Mouse (Mus musculus) intestine, postnatal 0 days (tissue): ENCODE data around the gene Erp29. TPM values are rescaled to one million over a fixed set of nuclear protein-coding genes. Genes with fewer than 3 reads are reported as not detected.
"Not testable (repeated sequence)": the region's sequence is repeated elsewhere in the genome, so short reads cannot be mapped to it uniquely, and the experiment has no call there.

ENCODE experiments used
- ATAC-seq: fragments of 200-750 bp; cut with Nextera tagmentation; 2 replicates; pipeline ENCODE4 v1.8.0; 2017; ENCODE audit warnings: mild to moderate bottlenecking, moderate TSS enrichment, moderate library complexity
- H3K27ac ChIP-seq: fragments of 300-500 bp; sonication (generic); 2 replicates; pipeline ENCODE4 v1.5.1; 2014; ENCODE audit warnings: mild to moderate bottlenecking, low read depth, low read length, moderate library complexity
- H3K27me3 ChIP-seq: fragments of 300-500 bp; sonication (generic); replicated peaks from 2 replicates; pipeline ENCODE4 v1.6.1; 2014; ENCODE audit warnings: low read length, mixed read lengths; ENCODE audit not compliant: control insufficient read depth, insufficient read depth
- H3K36me3 ChIP-seq: fragments of 300-500 bp; sonication (generic); 2 replicates; pipeline ENCODE4 v1.6.1; 2014; ENCODE audit warnings: mild to moderate bottlenecking, moderate library complexity; ENCODE audit not compliant: control insufficient read depth, insufficient read depth
- H3K4me1 ChIP-seq: fragments of 300-500 bp; sonication (generic); replicated peaks from 2 replicates; pipeline ENCODE4 v1.6.1; 2014; ENCODE audit warnings: antibody characterized with exemption, low read length, mixed read lengths; ENCODE audit not compliant: control insufficient read depth, insufficient read depth
- H3K4me2 ChIP-seq: fragments of 300-500 bp; sonication (generic); replicated peaks from 2 replicates; pipeline ENCODE4 v1.6.1; 2014; ENCODE audit warnings: low read depth, mild to moderate bottlenecking, moderate library complexity
- H3K4me3 ChIP-seq: fragments of 300-500 bp; sonication (generic); 2 replicates; pipeline ENCODE4 v1.5.1; 2014; ENCODE audit warnings: low read depth, low read length
- H3K9ac ChIP-seq: fragments of 300-500 bp; sonication (generic); 2 replicates; pipeline ENCODE4 v1.6.1; 2014; ENCODE audit warnings: mild to moderate bottlenecking, low read depth, low read length
- H3K9me3 ChIP-seq: fragments of 300-500 bp; sonication (generic); 2 replicates; pipeline ENCODE4 v1.6.1; 2016; ENCODE audit warnings: mixed run types; ENCODE audit not compliant: control insufficient read depth
- CTCF ChIP-seq: sonication (generic); IDR thresholded peaks from 2 replicates; pipeline ENCODE4 v1.5.1; 2016; ENCODE audit warnings: low read depth, mild to moderate bottlenecking, control low read depth, antibody characterized with exemption, moderate library complexity
- WGBS: fragments of 180-500 bp; shearing (Covaris S2); extraction: QIAGEN DNeasy Blood & Tissue Kit; methylation state at CpG from one replicate; pipeline ENCODE4 v1.1.7; 2014; 5-methylcytosine and 5-hydroxymethylcytosine counted together
- polyA plus RNA-seq: library from polyadenylated mRNA; unstranded; fragments of >200 nt; fragmentation: Nextera tagmentation; extraction: Ambion mirVana; gene quantifications from 2 replicates; pipeline ENCODE4 v1.2.1, GENCODE M21; 2015

Erp29 gene
- polyA plus RNA-seq, result 164 and 175 TPM in 2 replicates

GRCm38 (mm10) chr5:121452026-121452869, at the start of gene Erp29:
TSS of gene Erp29 (minus strand) at chr5:121452506.
- Histone ChIP-seq H3K4me1 (peaks cover 18% of the 10 kb centered on the region), H3K4me3 (peak within 1 kb of the TSS; percentile 89), H3K27ac (peak within 1 kb of the TSS; percentile 98), H3K9ac (peak within 1 kb of the TSS; percentile 95), H3K4me2 (peak within 1 kb of the TSS; percentile 92), H3K27me3 (no peaks in the 10 kb centered on the region), H3K36me3 (peaks cover 11% of the 10 kb centered on the region; the same call in 1 of the 2 replicates), H3K9me3 (no peaks in the 10 kb centered on the region)
- peak; percentile 86 for ATAC-seq
- peak; percentile 56 for TF ChIP-seq CTCF
- WGBS, result 1% methylated on average over 70 of the region's 97 CpGs

DNA sequence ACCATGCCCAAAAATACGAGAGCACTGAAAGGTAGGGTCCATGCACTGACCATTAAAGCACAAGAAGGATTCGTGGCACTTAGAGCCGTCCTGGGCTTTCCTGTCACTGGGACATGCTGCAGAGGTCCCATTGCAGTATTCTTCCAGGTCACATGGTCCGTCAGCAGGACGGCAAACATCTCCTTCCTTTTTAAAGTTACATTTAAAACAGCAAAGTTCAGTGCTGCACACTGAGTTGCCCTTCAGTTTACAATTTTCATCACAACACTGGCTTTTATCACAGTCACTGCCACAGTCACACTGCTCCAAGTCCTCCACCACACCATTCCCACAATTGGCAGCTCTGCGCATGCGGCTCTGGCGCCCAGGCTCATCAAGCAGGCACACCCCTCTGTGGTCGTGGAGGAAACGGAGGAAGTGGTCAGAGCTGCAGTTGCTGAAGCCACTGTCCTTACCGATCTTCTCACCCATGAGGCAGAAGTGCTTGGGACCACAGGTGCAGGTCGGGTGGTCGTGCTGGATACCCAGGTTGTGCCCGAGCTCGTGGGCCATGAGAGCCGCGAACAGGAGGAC, 49.2 kb upstream of the Erp29 start:
- H3K27me3 ChIP-seq, H3K4me3 ChIP-seq: not testable (repeated sequence)
- WGBS, result 75% methylated on average over 11 of the region's 17 CpGs

GRCm38 (mm10) chr5:121500719-121501118, 48.4 kb upstream of the Erp29 start:
- WGBS, result 49% methylated on average over 7 of the region's 7 CpGs

More for the DNA sequence above, 49.2 kb upstream of the Erp29 start:
- not testable (repeated sequence) for H3K36me3 ChIP-seq, H3K9me3 ChIP-seq, H3K4me1 ChIP-seq, H3K27ac ChIP-seq, ATAC-seq, H3K9ac ChIP-seq, H3K4me2 ChIP-seq

GRCm38 (mm10) chr5:121493305-121493704, 41.0 kb upstream of the Erp29 start:
- H3K27me3 ChIP-seq, result no peaks in the 10 kb centered on the region
- H3K9me3 ChIP-seq, result no peaks in the 10 kb centered on the region
- H3K4me3 ChIP-seq, result no peak overlapping the region
- ATAC-seq, result no peak
- no peak overlapping the region for H3K9ac ChIP-seq
- no peak for TF ChIP-seq CTCF
- no peaks in the 10 kb centered on the region for H3K4me1 ChIP-seq
- H3K4me2 ChIP-seq, result no peak overlapping the region
- H3K36me3 ChIP-seq, result no peaks in the 10 kb centered on the region
- 74% methylated on average over 8 of the region's 8 CpGs for WGBS
- no peak overlapping the region for H3K27ac ChIP-seq

More at GRCm38 (mm10) chr5:121500719-121501118, 48.4 kb upstream of the Erp29 start:
- no peak overlapping the region for H3K9ac ChIP-seq
- no peak overlapping the region for H3K4me2 ChIP-seq
- ATAC-seq, result no peak
- H3K4me3 ChIP-seq, result no peak overlapping the region
- H3K27ac ChIP-seq, result no peak overlapping the region
- no peak for TF ChIP-seq CTCF
- no peaks in the 10 kb centered on the region for H3K36me3 ChIP-seq
- no peaks in the 10 kb centered on the region for H3K4me1 ChIP-seq
- no peaks in the 10 kb centered on the region for H3K9me3 ChIP-seq
- H3K27me3 ChIP-seq, result no peaks in the 10 kb centered on the region

GRCm38 (mm10) chr5:121484801-121485200, 32.5 kb upstream of the Erp29 start:
- Histone ChIP-seq H3K36me3 (no peaks in the 10 kb centered on the region), H3K4me2 (no peak overlapping the region), H3K4me3 (no peak overlapping the region), H3K9ac (no peak overlapping the region), H3K4me1 (no peaks in the 10 kb centered on the region), H3K27ac (no peak overlapping the region), H3K27me3 (no peaks in the 10 kb centered on the region), H3K9me3 (no peaks in the 10 kb centered on the region)
- WGBS, result 47% methylated on average over 5 of the region's 5 CpGs
- TF ChIP-seq CTCF, result no peak
- no peak for ATAC-seq

DNA sequence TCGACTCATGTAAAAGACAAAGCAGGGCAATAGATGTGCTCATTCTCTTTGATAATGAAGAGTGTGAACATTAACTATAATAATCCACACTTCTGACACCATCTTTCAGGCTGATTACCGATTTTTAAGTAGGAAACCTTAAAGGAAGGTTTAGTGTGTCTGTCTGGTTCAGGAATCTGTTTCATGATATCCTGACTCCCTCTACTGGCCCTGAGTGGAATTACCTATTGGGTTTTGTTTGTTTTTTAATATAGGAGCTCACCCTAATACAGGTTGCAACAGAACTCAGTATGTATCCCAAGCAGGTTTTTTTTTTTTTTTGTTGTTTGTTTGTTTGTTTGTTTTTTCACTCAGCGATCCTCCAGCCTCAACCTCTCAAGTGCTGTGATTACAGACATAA, 25.4 kb upstream of the Erp29 start:
- WGBS, result 21% methylated on average over 3 of the region's 3 CpGs
- H3K4me2 ChIP-seq, result no peak overlapping the region
- no peak overlapping the region for H3K4me3 ChIP-seq
- peak; percentile 88 for TF ChIP-seq CTCF
- H3K27me3 ChIP-seq, result no peaks in the 10 kb centered on the region
- no peaks in the 10 kb centered on the region for H3K4me1 ChIP-seq
- no peak overlapping the region for H3K9ac ChIP-seq
- no peaks in the 10 kb centered on the region for H3K9me3 ChIP-seq
- no peak overlapping the region for H3K27ac ChIP-seq
- ATAC-seq, result peak; percentile 36; the same call in 1 of the 2 replicates
- no peaks in the 10 kb centered on the region for H3K36me3 ChIP-seq
